Mouse (Mus musculus): Measurements from ENCODE around the gene Arl15.

GRCm38 (mm10) chr13:113975722-113976121 is 181.4 kb downstream of the Arl15 start:
- TF ChIP-seq POLR2A (IDR thresholded peaks at IDR 0.05; ENCODE audit: borderline replicate concordance, extremely low read depth, insufficient read depth, insufficient read length, poor library complexity, severe bottlenecking) (no peak), CTCF (IDR thresholded peaks at IDR 0.05; ENCODE audit: borderline replicate concordance, extremely low read depth, insufficient read depth, insufficient read length) (no peak)

Measured in brain, embryonic 14.5 days (tissue).